Mouse (Mus musculus): ENCODE measurements at regions not wholly inside any gene's neighbourhood (a gene's known extent, or its start where the extent isn't known, plus 50 kb on each side); places are given as distances from the start of the nearest gene placed in this dataset.
"Not testable (repeated sequence)": the region's sequence is repeated elsewhere in the genome, so short reads cannot be mapped to it uniquely, and the experiment has no call there.

GRCm38 (mm10) chr15:5940945-5941344 lies 358.6 kb upstream of the Dab2 start:
- H3K36me3 ChIP-seq (ENCODE audit: control insufficient read depth, insufficient read depth, low read length), result no peaks in the 10 kb centered on the region
- no peak for ATAC-seq (ENCODE audit: low read depth)
- no peaks in the 10 kb centered on the region for H3K4me1 ChIP-seq (ENCODE audit: control insufficient read depth, insufficient read depth, low read length)
- H3K27ac ChIP-seq (replicated peaks; ENCODE audit: low read depth, low read length), result no peak overlapping the region
- H3K9me3 ChIP-seq (ENCODE audit: control insufficient read depth, low read length), result peaks cover 3% of the 10 kb centered on the region; the same call in 1 of the 2 replicates
- no peaks in the 10 kb centered on the region for H3K27me3 ChIP-seq (replicated peaks; ENCODE audit: control insufficient read depth, insufficient read depth, low read length)
- no peak overlapping the region for H3K4me3 ChIP-seq (ENCODE audit: low read depth, low read length)
- H3K4me2 ChIP-seq (ENCODE audit: low read depth, low read length), result no peak overlapping the region
- no peak for DNase-seq (ENCODE audit: low spot score)
- H3K9ac ChIP-seq (ENCODE audit: low read depth, low read length), result no peak overlapping the region
- 38% methylated on average over 2 of the region's 2 CpGs for WGBS

- H3K4me2 ChIP-seq (ENCODE audit: low read depth, low read length), result no peak overlapping the region
- peaks cover 3% of the 10 kb centered on the region; the same call in 1 of the 2 replicates for H3K9me3 ChIP-seq (ENCODE audit: control insufficient read depth, low read length)
- ATAC-seq (ENCODE audit: low read depth) (no peak), DNase-seq (ENCODE audit: low spot score) (no peak)
- WGBS, result 81% methylated on average over 6 of the region's 6 CpGs
- H3K27me3 ChIP-seq (replicated peaks; ENCODE audit: control insufficient read depth, insufficient read depth, low read length), result no peaks in the 10 kb centered on the region
- no peak overlapping the region for H3K9ac ChIP-seq (ENCODE audit: low read depth, low read length)
- H3K4me3 ChIP-seq (ENCODE audit: low read depth, low read length), result no peak overlapping the region
- H3K36me3 ChIP-seq (ENCODE audit: control insufficient read depth, insufficient read depth, low read length), result no peaks in the 10 kb centered on the region
- H3K4me1 ChIP-seq (ENCODE audit: control insufficient read depth, insufficient read depth, low read length), result no peaks in the 10 kb centered on the region
- no peak overlapping the region for H3K27ac ChIP-seq (replicated peaks; ENCODE audit: low read depth, low read length)
Measured at GRCm38 (mm10) chr15:5946650-5947049, 352.9 kb upstream of the Dab2 start.

GRCm38 (mm10) chr15:5950919-5951318 lies 348.7 kb upstream of the Dab2 start:
- ATAC-seq (ENCODE audit: low read depth), result no peak
- no peaks in the 10 kb centered on the region for H3K4me1 ChIP-seq (ENCODE audit: control insufficient read depth, insufficient read depth, low read length)
- H3K4me2 ChIP-seq (ENCODE audit: low read depth, low read length), result no peak overlapping the region
- no peak for DNase-seq (ENCODE audit: low spot score)
- no peaks in the 10 kb centered on the region for H3K9me3 ChIP-seq (ENCODE audit: control insufficient read depth, low read length)
- H3K27me3 ChIP-seq (replicated peaks; ENCODE audit: control insufficient read depth, insufficient read depth, low read length), result no peaks in the 10 kb centered on the region
- no peak overlapping the region for H3K4me3 ChIP-seq (ENCODE audit: low read depth, low read length)
- WGBS, result 70% methylated on average over 3 of the region's 3 CpGs
- no peak overlapping the region for H3K27ac ChIP-seq (replicated peaks; ENCODE audit: low read depth, low read length)
- H3K9ac ChIP-seq (ENCODE audit: low read depth, low read length), result no peak overlapping the region
- H3K36me3 ChIP-seq (ENCODE audit: control insufficient read depth, insufficient read depth, low read length), result no peaks in the 10 kb centered on the region

GRCm38 (mm10) chr15:5951661-5952060 lies 347.9 kb upstream of the Dab2 start:
- not testable (repeated sequence) for H3K9me3 ChIP-seq (ENCODE audit: control insufficient read depth, low read length); ATAC-seq (ENCODE audit: low read depth); H3K4me3 ChIP-seq (ENCODE audit: low read depth, low read length); H3K9ac ChIP-seq (ENCODE audit: low read depth, low read length); DNase-seq (ENCODE audit: low spot score); H3K4me1 ChIP-seq (ENCODE audit: control insufficient read depth, insufficient read depth, low read length); H3K4me2 ChIP-seq (ENCODE audit: low read depth, low read length); H3K36me3 ChIP-seq (ENCODE audit: control insufficient read depth, insufficient read depth, low read length); H3K27me3 ChIP-seq (replicated peaks; ENCODE audit: control insufficient read depth, insufficient read depth, low read length); H3K27ac ChIP-seq (replicated peaks; ENCODE audit: low read depth, low read length)
- 95% methylated on average over 2 of the region's 2 CpGs for WGBS

GRCm38 (mm10) chr15:5953106-5953505 lies 346.5 kb upstream of the Dab2 start:
- no peaks in the 10 kb centered on the region for H3K9me3 ChIP-seq (ENCODE audit: control insufficient read depth, low read length)
- H3K4me2 ChIP-seq (ENCODE audit: low read depth, low read length), result no peak overlapping the region
- no peak overlapping the region for H3K27ac ChIP-seq (replicated peaks; ENCODE audit: low read depth, low read length)
- H3K36me3 ChIP-seq (ENCODE audit: control insufficient read depth, insufficient read depth, low read length), result no peaks in the 10 kb centered on the region
- no peaks in the 10 kb centered on the region for H3K4me1 ChIP-seq (ENCODE audit: control insufficient read depth, insufficient read depth, low read length)
- no peak for DNase-seq (ENCODE audit: low spot score)
- ATAC-seq (ENCODE audit: low read depth), result no peak
- H3K27me3 ChIP-seq (replicated peaks; ENCODE audit: control insufficient read depth, insufficient read depth, low read length), result no peaks in the 10 kb centered on the region
- H3K4me3 ChIP-seq (ENCODE audit: low read depth, low read length), result no peak overlapping the region
- no peak overlapping the region for H3K9ac ChIP-seq (ENCODE audit: low read depth, low read length)

- Histone ChIP-seq H3K27ac (replicated peaks; ENCODE audit: low read depth, low read length) (no peak overlapping the region), H3K4me1 (ENCODE audit: control insufficient read depth, insufficient read depth, low read length) (no peaks in the 10 kb centered on the region), H3K4me3 (ENCODE audit: low read depth, low read length) (no peak overlapping the region), H3K27me3 (replicated peaks; ENCODE audit: control insufficient read depth, insufficient read depth, low read length) (no peaks in the 10 kb centered on the region), H3K9me3 (ENCODE audit: control insufficient read depth, low read length) (no peaks in the 10 kb centered on the region), H3K36me3 (ENCODE audit: control insufficient read depth, insufficient read depth, low read length) (no peaks in the 10 kb centered on the region), H3K9ac (ENCODE audit: low read depth, low read length) (no peak overlapping the region), H3K4me2 (ENCODE audit: low read depth, low read length) (no peak overlapping the region)
- 66% methylated on average over 5 of the region's 5 CpGs for WGBS
- ATAC-seq (ENCODE audit: low read depth) (no peak), DNase-seq (ENCODE audit: low spot score) (no peak)
Measured at GRCm38 (mm10) chr15:5991351-5992065, 308.1 kb upstream of the Dab2 start.

- not testable (repeated sequence) for H3K27me3 ChIP-seq (replicated peaks; ENCODE audit: control insufficient read depth, insufficient read depth, low read length); H3K9me3 ChIP-seq (ENCODE audit: control insufficient read depth, low read length); H3K4me3 ChIP-seq (ENCODE audit: low read depth, low read length); ATAC-seq (ENCODE audit: low read depth); H3K4me1 ChIP-seq (ENCODE audit: control insufficient read depth, insufficient read depth, low read length); DNase-seq (ENCODE audit: low spot score); H3K27ac ChIP-seq (replicated peaks; ENCODE audit: low read depth, low read length); H3K4me2 ChIP-seq (ENCODE audit: low read depth, low read length); H3K36me3 ChIP-seq (ENCODE audit: control insufficient read depth, insufficient read depth, low read length); H3K9ac ChIP-seq (ENCODE audit: low read depth, low read length)
- WGBS, result 88% methylated on average over 1 of the region's 1 CpGs
Measured at GRCm38 (mm10) chr15:5992146-5992545, 307.4 kb upstream of the Dab2 start.

- Histone ChIP-seq H3K9me3 (ENCODE audit: control insufficient read depth, low read length) (no peaks in the 10 kb centered on the region), H3K36me3 (ENCODE audit: control insufficient read depth, insufficient read depth, low read length) (no peaks in the 10 kb centered on the region), H3K27me3 (replicated peaks; ENCODE audit: control insufficient read depth, insufficient read depth, low read length) (no peaks in the 10 kb centered on the region), H3K27ac (replicated peaks; ENCODE audit: low read depth, low read length) (no peak overlapping the region), H3K9ac (ENCODE audit: low read depth, low read length) (no peak overlapping the region), H3K4me3 (ENCODE audit: low read depth, low read length) (no peak overlapping the region), H3K4me1 (ENCODE audit: control insufficient read depth, insufficient read depth, low read length) (no peaks in the 10 kb centered on the region), H3K4me2 (ENCODE audit: low read depth, low read length) (no peak overlapping the region)
- ATAC-seq (ENCODE audit: low read depth), result no peak
- 91% methylated on average over 1 of the region's 1 CpGs for WGBS
- no peak for DNase-seq (ENCODE audit: low spot score)
Measured at GRCm38 (mm10) chr15:6000816-6001215, 298.8 kb upstream of the Dab2 start.

GRCm38 (mm10) chr15:6001394-6001793 lies 298.2 kb upstream of the Dab2 start:
- DNase-seq (ENCODE audit: low spot score), result peak; percentile 7
- H3K9ac ChIP-seq (ENCODE audit: low read depth, low read length), result no peak overlapping the region
- H3K4me2 ChIP-seq (ENCODE audit: low read depth, low read length), result no peak overlapping the region
- no peaks in the 10 kb centered on the region for H3K27me3 ChIP-seq (replicated peaks; ENCODE audit: control insufficient read depth, insufficient read depth, low read length)
- no peaks in the 10 kb centered on the region for H3K4me1 ChIP-seq (ENCODE audit: control insufficient read depth, insufficient read depth, low read length)
- no peaks in the 10 kb centered on the region for H3K9me3 ChIP-seq (ENCODE audit: control insufficient read depth, low read length)
- H3K27ac ChIP-seq (replicated peaks; ENCODE audit: low read depth, low read length), result no peak overlapping the region
- WGBS, result 82% methylated on average over 1 of the region's 1 CpGs
- H3K36me3 ChIP-seq (ENCODE audit: control insufficient read depth, insufficient read depth, low read length), result no peaks in the 10 kb centered on the region
- H3K4me3 ChIP-seq (ENCODE audit: low read depth, low read length), result no peak overlapping the region
- no peak for ATAC-seq (ENCODE audit: low read depth)

Measured in embryonic facial prominence, embryonic 14.5 days (tissue).